Mouse (Mus musculus) retina, postnatal 7 days (tissue): ENCODE results near the gene Rap1gds1.

Experiments
- DNase-seq: peaks from one replicate; pipeline ENCODE4 v3.0.0-alpha.2; 2012; ENCODE audit warnings: low read depth, low spot score

The Rap1gds1 gene

GRCm38 (mm10) chr3:138880999-138881724, 193.8 kb downstream of the Rap1gds1 start:
- DNase-seq, result no peak

GRCm38 (mm10) chr3:138877741-138878140, 197.3 kb downstream of the Rap1gds1 start:
- DNase-seq, result no peak

- DNase-seq, result no peak
Observed at GRCm38 (mm10) chr3:138876931-138877361, 198.1 kb downstream of the Rap1gds1 start.

- DNase-seq, result no peak
Observed at GRCm38 (mm10) chr3:138876418-138876817, 198.6 kb downstream of the Rap1gds1 start.

- no peak for DNase-seq
Observed at GRCm38 (mm10) chr3:138875936-138876335, 199.1 kb downstream of the Rap1gds1 start.
